ENCODE assay signal across 9 mouse cellular contexts in the genomic region with DNA sequence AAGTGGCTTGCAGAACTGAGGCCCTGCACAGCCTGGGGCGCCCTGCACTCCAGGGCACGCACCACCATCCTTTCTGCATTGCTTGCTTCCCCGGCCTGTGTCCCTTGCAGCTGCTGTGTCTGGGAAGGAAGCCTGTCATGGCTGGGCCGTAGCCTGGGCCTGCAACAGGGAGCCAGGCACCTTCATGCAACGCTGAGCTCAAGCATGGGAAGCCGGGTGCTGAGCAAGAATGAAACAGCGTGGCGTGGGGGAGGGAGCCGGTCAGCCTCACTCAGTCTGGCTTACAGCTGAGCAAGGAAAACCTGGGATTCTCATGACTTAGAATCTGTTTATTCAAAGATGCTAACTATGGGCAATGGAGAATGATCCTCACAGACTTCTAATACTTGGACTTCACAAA. TPM values are rescaled to one million over a fixed set of nuclear protein-coding genes. Genes with fewer than 3 reads are reported as not detected.
A peak's percentile ranks its signal among the peaks of the same experiment; 100 is the strongest.
DNase-seq lines count a peak whose midpoint lies in the region; ATAC-seq and TF ChIP-seq lines count a peak whose summit lies in the region.
"Had no signal": no experiment of that assay in that cellular context is flagged by ENCODE, and none has a peak within 500 bp of the region (broad histone marks: within the 10 kb centered on the region; RNA-seq: fewer than 3 reads in every experiment).

No protein-coding gene starts in this region.

- 48% methylated on average over 9 of the region's 9 CpGs for WGBS in hindbrain, postnatal 0 days
- WGBS in liver, embryonic 12.5 days (ENCODE audit: insufficient replicate concordance): 69% methylated on average over 9 of the region's 9 CpGs

- H3K4me2 ChIP-seq in hindbrain, postnatal 0 days (ENCODE audit: low read depth, low read length): no peak overlapping the region
- H3K4me2 ChIP-seq in liver, embryonic 12.5 days: no peak overlapping the region
- H3K4me2 ChIP-seq: limb, embryonic 15.5 days had no signal

- H3K27ac ChIP-seq in ES-E14 (ENCODE audit: insufficient read depth, low read depth, low read length, poor library complexity, severe bottlenecking): peak overlapping the region; percentile 9; the same call in 1 of the 2 replicates
- H3K27ac ChIP-seq in hindbrain, postnatal 0 days: peak overlapping the region; percentile 41; the same call in 1 of the 2 replicates
- no peak overlapping the region for H3K27ac ChIP-seq in liver, embryonic 12.5 days
- H3K27ac ChIP-seq: limb, embryonic 15.5 days had no signal

- no peak for DNase-seq in frontal cortex, postnatal 10 days (ENCODE audit: low spot score in 2 of 2)
- no peak for DNase-seq in ES-E14 (ENCODE audit: low read depth, low spot score)
- DNase-seq in hindbrain, postnatal 0 days (ENCODE audit: low spot score): no peak
- DNase-seq in left cerebral cortex, postnatal 25 days (ENCODE audit: low spot score in 2 of 2): peak; percentile 62 to 74
- no peak for DNase-seq in c-Kit-positive CD71-positive TER-119-positive erythroid progenitor cells, embryonic 14.5 days (ENCODE audit: low spot score)

- H3K36me3 ChIP-seq in ES-E14 (ENCODE audit: control insufficient read depth, insufficient read depth, low read length, poor library complexity, severe bottlenecking): no peaks in the 10 kb centered on the region
- H3K36me3 ChIP-seq in hindbrain, postnatal 0 days (ENCODE audit: insufficient read depth, low read length): no peaks in the 10 kb centered on the region
- no peaks in the 10 kb centered on the region for H3K36me3 ChIP-seq in liver, embryonic 12.5 days
- H3K36me3 ChIP-seq: limb, embryonic 15.5 days had no signal

- ATAC-seq in frontal cortex, adult (ENCODE audit: low TSS enrichment): peak; percentile 73
- ATAC-seq in hindbrain, postnatal 0 days: no peak
- ATAC-seq in liver, embryonic 12.5 days: no peak
- ATAC-seq in monocyte, adult 5-6 weeks (replicated peaks; ENCODE audit: insufficient number of reproducible peaks, low FRiP score, low TSS enrichment, poor library complexity, severe bottlenecking): no peak

- in situ Hi-C loops in ES-E14 (cut with MboI; ENCODE audit: low sequenced_read_pairs in 2 of 2, unreplicated experiment in 2 of 2): no loop called here

- no peaks in the 10 kb centered on the region for H3K27me3 ChIP-seq in hindbrain, postnatal 0 days (ENCODE audit: insufficient read depth, low read length)
- no peaks in the 10 kb centered on the region for H3K27me3 ChIP-seq in liver, embryonic 12.5 days (replicated peaks)
- H3K27me3 ChIP-seq: limb, embryonic 15.5 days had no signal

- TF ChIP-seq CTCF in hindbrain, postnatal 0 days (IDR thresholded peaks at IDR 0.05; ENCODE audit: low read depth): no peak

- H3K4me1 ChIP-seq in ES-E14 (ENCODE audit: control insufficient read depth in 2 of 2, insufficient read depth in 2 of 2, low read length in 2 of 2, poor library complexity in 1 of 2): peaks cover 10 to 17% of the 10 kb centered on the region in 2 experiments
- H3K4me1 ChIP-seq in hindbrain, postnatal 0 days (ENCODE audit: insufficient read depth, low read length): 0 out of 2 replicates have a peak, but pooled peaks cover 7% of the 10 kb centered on the region
- H3K4me1 ChIP-seq in liver, embryonic 12.5 days: no peaks in the 10 kb centered on the region
- H3K4me1 ChIP-seq: limb, embryonic 15.5 days had no signal

- no peak overlapping the region for H3K4me3 ChIP-seq in ES-E14 (ENCODE audit: insufficient read depth in 1 of 2, low read depth in 1 of 2, low read length in 2 of 2, poor library complexity in 1 of 2, severe bottlenecking in 1 of 2)
- no peak overlapping the region for H3K4me3 ChIP-seq in hindbrain, postnatal 0 days (ENCODE audit: low read length)
- no peak overlapping the region for H3K4me3 ChIP-seq in liver, embryonic 12.5 days
- H3K4me3 ChIP-seq: limb, embryonic 15.5 days had no signal

- H3K9ac ChIP-seq in ES-E14 (ENCODE audit: insufficient read depth, low read depth, low read length, poor library complexity, severe bottlenecking): 0 out of 2 replicates have a peak overlapping the region, but pooled peaks have one; percentile 15
- 0 out of 2 replicates have a peak overlapping the region, but pooled peaks have one; percentile 15 for H3K9ac ChIP-seq in hindbrain, postnatal 0 days (replicated peaks; ENCODE audit: low read length)
- no peak overlapping the region for H3K9ac ChIP-seq in liver, embryonic 12.5 days
- H3K9ac ChIP-seq: limb, embryonic 15.5 days had no signal

- H3K9me3 ChIP-seq in ES-E14 (ENCODE audit: control insufficient read depth, insufficient read depth, low read depth, low read length): no peaks in the 10 kb centered on the region
- no peaks in the 10 kb centered on the region for H3K9me3 ChIP-seq in hindbrain, postnatal 0 days (ENCODE audit: low read length)
- no peaks in the 10 kb centered on the region for H3K9me3 ChIP-seq in liver, embryonic 12.5 days (replicated peaks)
- H3K9me3 ChIP-seq: limb, embryonic 15.5 days had no signal

- intact Hi-C loops in left cerebral cortex, postnatal 25 days (cut with DNase I): no loop called here

TF ChIP-seq in ES-E14, 5 proteins besides CTCF, POLR2A, EP300 and RAD21:
- TF ChIP-seq ZNF384 (IDR thresholded peaks at IDR 0.05; ENCODE audit: low read depth, low read length) (no peak), CHD2 (IDR thresholded peaks at IDR 0.05; ENCODE audit: low read depth, low read length) (no peak), MAFK (IDR thresholded peaks at IDR 0.05; ENCODE audit: insufficient read depth, low read depth, low read length) (no peak), ZC3H11A (IDR thresholded peaks at IDR 0.05; ENCODE audit: borderline replicate concordance, low read depth, low read length) (no peak), HCFC1 (IDR thresholded peaks at IDR 0.05; ENCODE audit: borderline replicate concordance, insufficient read depth, low read length) (no peak)
TF ChIP-seq in ES-E14: peak in this region for 0.

RNA-seq across cellular contexts. Expression of a gene that starts 33.1 kb away (rescaled TPM):
- 1.1 and 1.7 TPM in 2 replicates for total RNA-seq in ES-E14 (2012; rRNA removed)
- 0.94 and 3.2 TPM in 2 replicates for total RNA-seq in hindbrain, postnatal 0 days (2014; rRNA removed)
- polyA plus RNA-seq in hindbrain, postnatal 0 days (2015; fragmentation: Nextera tagmentation; extraction: Ambion mirVana): 0.39 and 0.59 TPM in 2 replicates
- total RNA-seq in left cerebral cortex, postnatal 25 days (2021): 1 to 10 TPM; 2.7 to 4.5 TPM
- polyA plus RNA-seq in liver, embryonic 12.5 days (2016; fragmentation: Nextera tagmentation; extraction: Ambion mirVana): not detected in 2 replicates
- total RNA-seq in monocyte, adult 5-6 weeks (2017): not detected in 3 replicates

RNA-seq across cellular contexts. Expression of a gene that starts 36.2 kb away (rescaled TPM):
- total RNA-seq in ES-E14 (2012; rRNA removed): 8.8 and 9.5 TPM in 2 replicates
- 40.7 and 43.1 TPM in 2 replicates for total RNA-seq in hindbrain, postnatal 0 days (2014; rRNA removed)
- 21.3 and 23.0 TPM in 2 replicates for polyA plus RNA-seq in hindbrain, postnatal 0 days (2015; fragmentation: Nextera tagmentation; extraction: Ambion mirVana)
- 100 to 1,000 TPM; 148 to 149 TPM for total RNA-seq in left cerebral cortex, postnatal 25 days (2021)
- 1.0 and 1.2 TPM in 2 replicates for polyA plus RNA-seq in liver, embryonic 12.5 days (2016; fragmentation: Nextera tagmentation; extraction: Ambion mirVana)
- not detected in 3 replicates for total RNA-seq in monocyte, adult 5-6 weeks (2017)

Comparison
In these comparisons a context has a peak if more than half of its experiments do, and no peak if none do; other contexts are left out.
1. DNase-seq: peak in left cerebral cortex, postnatal 25 days (2 of 2); none in frontal cortex, postnatal 10 days (0 of 2), ES-E14 (single experiment), hindbrain, postnatal 0 days (single experiment) and c-Kit-positive CD71-positive TER-119-positive erythroid progenitor cells, embryonic 14.5 days (single experiment).